Mouse (Mus musculus): ENCODE results near the gene Gm10135. TPM values are rescaled to one million over a fixed set of nuclear protein-coding genes. Genes with fewer than 3 reads are reported as not detected.
"Not testable (repeated sequence)": the region's sequence is repeated elsewhere in the genome, so short reads cannot be mapped to it uniquely, and the experiment has no call there.

The Gm10135 gene
- total RNA-seq, 2 experiments from 2014 or later, result not detected

- H3K4me3 ChIP-seq, result no peak overlapping the region
- intact Hi-C loops (cut with DNase I), result loop anchor here (5.0 kb wide), 1 partner anchor 65 kb away; no protein-coding TSS in a partner anchor
- H3K27ac ChIP-seq, result no peak overlapping the region
- DNase-seq (ENCODE audit: extremely low spot score in 1 of 2, low spot score in 2 of 2), result no peak
- TF ChIP-seq CTCF (IDR thresholded peaks at IDR 0.05), result no peak
These were observed 17.2 kb downstream of the Gm10135 start for GRCm38 (mm10) chr5:72957281-72957680.

- no peak for DNase-seq (ENCODE audit: extremely low spot score in 1 of 2, low spot score in 2 of 2)
- intact Hi-C loops (cut with DNase I), result no loop called here
These were observed 20.4 kb downstream of the Gm10135 start for GRCm38 (mm10) chr5:72953996-72954604.

GRCm38 (mm10) chr5:72950252-72950651 lies 24.2 kb downstream of the Gm10135 start:
- intact Hi-C loops (cut with DNase I), result no loop called here

More at GRCm38 (mm10) chr5:72953996-72954604, 20.4 kb downstream of the Gm10135 start:
- H3K27ac ChIP-seq, result no peak overlapping the region
- TF ChIP-seq CTCF (IDR thresholded peaks at IDR 0.05), result no peak
- no peak overlapping the region for H3K4me3 ChIP-seq

GRCm38 (mm10) chr5:72948136-72948535 lies 26.4 kb downstream of the Gm10135 start:
- TF ChIP-seq CTCF (IDR thresholded peaks at IDR 0.05), result no peak
- Histone ChIP-seq H3K27ac (no peak overlapping the region), H3K4me3 (no peak overlapping the region)
- DNase-seq (ENCODE audit: extremely low spot score in 1 of 2, low spot score in 2 of 2), result no peak
- intact Hi-C loops (cut with DNase I), result no loop called here

More at GRCm38 (mm10) chr5:72950252-72950651, 24.2 kb downstream of the Gm10135 start:
- Histone ChIP-seq H3K27ac (no peak overlapping the region), H3K4me3 (no peak overlapping the region)
- TF ChIP-seq CTCF (IDR thresholded peaks at IDR 0.05), result no peak
- DNase-seq (ENCODE audit: extremely low spot score in 1 of 2, low spot score in 2 of 2), result no peak

- intact Hi-C loops (cut with DNase I), result no loop called here
- no peak overlapping the region for H3K4me3 ChIP-seq
- TF ChIP-seq CTCF (IDR thresholded peaks at IDR 0.05), result no peak
- no peak overlapping the region for H3K27ac ChIP-seq
- DNase-seq (ENCODE audit: extremely low spot score in 1 of 2, low spot score in 2 of 2), result no peak
These were observed 33.5 kb downstream of the Gm10135 start for GRCm38 (mm10) chr5:72940906-72941432.

- no peak for TF ChIP-seq CTCF (IDR thresholded peaks at IDR 0.05)
These were observed 35.2 kb downstream of the Gm10135 start for GRCm38 (mm10) chr5:72939311-72939710.

GRCm38 (mm10) chr5:72938421-72938820 lies 36.1 kb downstream of the Gm10135 start:
- H3K27ac ChIP-seq; H3K4me3 ChIP-seq; intact Hi-C loops (cut with DNase I); DNase-seq (ENCODE audit: extremely low spot score in 1 of 2, low spot score in 2 of 2): not testable (repeated sequence)

More at GRCm38 (mm10) chr5:72939311-72939710, 35.2 kb downstream of the Gm10135 start:
- Histone ChIP-seq H3K4me3 (no peak overlapping the region), H3K27ac (no peak overlapping the region)
- DNase-seq (ENCODE audit: extremely low spot score in 1 of 2, low spot score in 2 of 2), result no peak
- intact Hi-C loops (cut with DNase I), result no loop called here

- no peak for TF ChIP-seq CTCF (IDR thresholded peaks at IDR 0.05)
- intact Hi-C loops (cut with DNase I), result no loop called here
- Histone ChIP-seq H3K27ac (no peak overlapping the region), H3K4me3 (no peak overlapping the region)
- no peak for DNase-seq (ENCODE audit: extremely low spot score in 1 of 2, low spot score in 2 of 2)
These were observed 41.4 kb downstream of the Gm10135 start for GRCm38 (mm10) chr5:72933026-72933675.

GRCm38 (mm10) chr5:72927074-72927473 lies 47.4 kb downstream of the Gm10135 start:
- Histone ChIP-seq H3K4me3 (no peak overlapping the region), H3K27ac (no peak overlapping the region)
- TF ChIP-seq CTCF (IDR thresholded peaks at IDR 0.05), result no peak
- intact Hi-C loops (cut with DNase I), result no loop called here
- no peak for DNase-seq (ENCODE audit: extremely low spot score in 1 of 2, low spot score in 2 of 2)

GRCm38 (mm10) chr5:72922796-72923195 lies 51.7 kb downstream of the Gm10135 start:
- no peak for DNase-seq (ENCODE audit: extremely low spot score in 1 of 2, low spot score in 2 of 2)
- TF ChIP-seq CTCF (IDR thresholded peaks at IDR 0.05), result no peak

GRCm38 (mm10) chr5:72921171-72921570 lies 53.3 kb downstream of the Gm10135 start:
- no peak for TF ChIP-seq CTCF (IDR thresholded peaks at IDR 0.05)
- DNase-seq (ENCODE audit: extremely low spot score in 1 of 2, low spot score in 2 of 2), result no peak
- no peak overlapping the region for H3K4me3 ChIP-seq
- intact Hi-C loops (cut with DNase I), result no loop called here
- H3K27ac ChIP-seq, result no peak overlapping the region

More at GRCm38 (mm10) chr5:72922796-72923195, 51.7 kb downstream of the Gm10135 start:
- intact Hi-C loops (cut with DNase I), result no loop called here
- Histone ChIP-seq H3K27ac (no peak overlapping the region), H3K4me3 (no peak overlapping the region)

- Histone ChIP-seq H3K27ac (no peak overlapping the region), H3K4me3 (no peak overlapping the region)
- no peak for DNase-seq (ENCODE audit: extremely low spot score in 1 of 2, low spot score in 2 of 2)
- TF ChIP-seq CTCF (IDR thresholded peaks at IDR 0.05), result no peak
- intact Hi-C loops (cut with DNase I), result no loop called here
These were observed 54.1 kb downstream of the Gm10135 start for GRCm38 (mm10) chr5:72920416-72920815.

Data from left cerebral cortex, adult 2 months (tissue).